Mouse (Mus musculus) embryonic facial prominence, embryonic 10.5 days (tissue): Measurements from ENCODE around the gene Mpig6b. TPM values are rescaled to one million over a fixed set of nuclear protein-coding genes. Genes with fewer than 3 reads are reported as not detected.

ENCODE experiments used
- DNase-seq: peaks from one replicate; pipeline ENCODE4 v3.0.0-alpha.2; 2017; ENCODE audit warnings: low spot score
- H3K27ac ChIP-seq: fragments of 300-500 bp; sonication (generic); replicated peaks from 2 replicates; pipeline ENCODE4 v1.5.1; 2016; ENCODE audit warnings: mild to moderate bottlenecking
- H3K27me3 ChIP-seq: fragments of 300-500 bp; sonication (generic); replicated peaks from 2 replicates; pipeline ENCODE4 v1.6.1; 2016; ENCODE audit warnings: low read depth, mild to moderate bottlenecking; ENCODE audit not compliant: poor library complexity, severe bottlenecking
- H3K36me3 ChIP-seq: fragments of 300-500 bp; sonication (generic); replicated peaks from 2 replicates; pipeline ENCODE4 v1.6.1; 2016; ENCODE audit warnings: mild to moderate bottlenecking, moderate library complexity
- H3K4me1 ChIP-seq: fragments of 300-500 bp; sonication (generic); 2 replicates; pipeline ENCODE4 v1.6.1; 2016
- H3K4me3 ChIP-seq: fragments of 300-500 bp; sonication (generic); 2 replicates; pipeline ENCODE4 v1.5.1; 2016; ENCODE audit warnings: mild to moderate bottlenecking, moderate library complexity
- H3K9me3 ChIP-seq: fragments of 300-500 bp; sonication (generic); 2 replicates; pipeline ENCODE4 v1.6.1; 2016; ENCODE audit warnings: mild to moderate bottlenecking
- WGBS: fragments of 180-500 bp; shearing (Covaris S2); methylation state at CpG from one replicate; pipeline ENCODE4 v1.1.7; 2016; 5-methylcytosine and 5-hydroxymethylcytosine counted together
- polyA plus RNA-seq: library from polyadenylated mRNA; unstranded; fragments of >200 nt; fragmentation: Nextera tagmentation; extraction: Ambion mirVana; gene quantifications from 2 replicates; pipeline ENCODE4 v1.2.1, GENCODE M21; 2016

Gene Mpig6b
- polyA plus RNA-seq, 1 experiment from 2014 or later: 0.93 TPM

GRCm38 (mm10) chr17:35064378-35064877 is 1.6 kb downstream of the Mpig6b start:
- peaks cover 47% of the 10 kb centered on the region for H3K4me1 ChIP-seq
- peaks cover 37% of the 10 kb centered on the region for H3K36me3 ChIP-seq
- no peak for DNase-seq
- peaks cover 65% of the 10 kb centered on the region for H3K27me3 ChIP-seq
- H3K9me3 ChIP-seq: no peaks in the 10 kb centered on the region
- peak overlapping the region; percentile 58 for H3K4me3 ChIP-seq
- WGBS: 31% methylated on average over 10 of the region's 10 CpGs
- H3K27ac ChIP-seq: peak overlapping the region; percentile 70; the same call in 1 of the 2 replicates

- 92% methylated on average over 3 of the region's 3 CpGs for WGBS
- peaks cover 37% of the 10 kb centered on the region for H3K36me3 ChIP-seq
- H3K27ac ChIP-seq: no peak overlapping the region
- peak overlapping the region; percentile 58; the same call in 1 of the 2 replicates for H3K4me3 ChIP-seq
- no peak for DNase-seq
- peaks cover 59% of the 10 kb centered on the region for H3K27me3 ChIP-seq
- H3K9me3 ChIP-seq: no peaks in the 10 kb centered on the region
- H3K4me1 ChIP-seq: peaks cover 51% of the 10 kb centered on the region
These were observed 2.5 kb downstream of the Mpig6b start for GRCm38 (mm10) chr17:35063466-35063865.

- peaks cover 59% of the 10 kb centered on the region for H3K36me3 ChIP-seq
- H3K27me3 ChIP-seq: peaks cover 38% of the 10 kb centered on the region
- WGBS: 80% methylated on average over 8 of the region's 8 CpGs
- no peak for DNase-seq
- H3K27ac ChIP-seq: no peak overlapping the region
- no peaks in the 10 kb centered on the region for H3K9me3 ChIP-seq
- H3K4me3 ChIP-seq: peak overlapping the region; percentile 89; the same call in 1 of the 2 replicates
- H3K4me1 ChIP-seq: peaks cover 59% of the 10 kb centered on the region
These were observed 4.7 kb downstream of the Mpig6b start for GRCm38 (mm10) chr17:35061299-35061698.

- 58% methylated on average over 22 of the region's 22 CpGs for WGBS
- Histone ChIP-seq H3K4me1 (peaks cover 56% of the 10 kb centered on the region), H3K4me3 (peak overlapping the region; percentile 89), H3K27me3 (peaks cover 33% of the 10 kb centered on the region), H3K36me3 (peaks cover 64% of the 10 kb centered on the region), H3K9me3 (no peaks in the 10 kb centered on the region), H3K27ac (no peak overlapping the region)
- DNase-seq: no peak
These were observed 5.2 kb downstream of the Mpig6b start for GRCm38 (mm10) chr17:35060737-35061297.

GRCm38 (mm10) chr17:35060071-35060470 is 5.9 kb downstream of the Mpig6b start:
- peak overlapping the region; percentile 89 for H3K4me3 ChIP-seq
- peaks cover 71% of the 10 kb centered on the region for H3K36me3 ChIP-seq
- H3K9me3 ChIP-seq: no peaks in the 10 kb centered on the region
- peak overlapping the region; percentile 98 for H3K27ac ChIP-seq
- H3K4me1 ChIP-seq: peaks cover 49% of the 10 kb centered on the region
- DNase-seq: no peak
- WGBS: 35% methylated on average over 14 of the region's 14 CpGs
- peaks cover 25% of the 10 kb centered on the region for H3K27me3 ChIP-seq

- Histone ChIP-seq H3K27ac (peak within 1 kb of the TSS; percentile 98), H3K4me1 (peaks cover 40% of the 10 kb centered on the region), H3K36me3 (peaks cover 80% of the 10 kb centered on the region), H3K4me3 (peak within 1 kb of the TSS; percentile 89), H3K27me3 (peaks cover 17% of the 10 kb centered on the region), H3K9me3 (no peaks in the 10 kb centered on the region)
- WGBS: under 1% methylated on average over 57 of the region's 57 CpGs
- DNase-seq: peak; percentile 97
These were observed 6.8 kb downstream of the Mpig6b start, which contains the start of gene Ddah2 for GRCm38 (mm10) chr17:35058911-35059892. Ddah2 (plus strand) TSS chr17:35059035.

GRCm38 (mm10) chr17:35058316-35058715 is 7.7 kb downstream of the Mpig6b start:
- H3K4me3 ChIP-seq: peak overlapping the region; percentile 89
- no peak for DNase-seq
- peak overlapping the region; percentile 98 for H3K27ac ChIP-seq
- no peaks in the 10 kb centered on the region for H3K9me3 ChIP-seq
- peaks cover 83% of the 10 kb centered on the region for H3K36me3 ChIP-seq
- H3K27me3 ChIP-seq: peaks cover 8% of the 10 kb centered on the region
- 70% methylated on average over 9 of the region's 9 CpGs for WGBS
- peaks cover 35% of the 10 kb centered on the region for H3K4me1 ChIP-seq

- H3K9me3 ChIP-seq: no peaks in the 10 kb centered on the region
- no peaks in the 10 kb centered on the region for H3K27me3 ChIP-seq
- H3K27ac ChIP-seq: no peak overlapping the region
- H3K4me3 ChIP-seq: 0 out of 2 replicates have a peak overlapping the region, but pooled peaks have one; percentile 1
- peaks cover 45% of the 10 kb centered on the region for H3K4me1 ChIP-seq
- no peak for DNase-seq
- WGBS: 82% methylated on average over 3 of the region's 3 CpGs
- H3K36me3 ChIP-seq: peaks cover 84% of the 10 kb centered on the region
These were observed 8.9 kb downstream of the Mpig6b start for GRCm38 (mm10) chr17:35057090-35057489.

GRCm38 (mm10) chr17:35055691-35056495 is 10.1 kb downstream of the Mpig6b start:
- Histone ChIP-seq H3K36me3 (peaks cover 77% of the 10 kb centered on the region), H3K4me3 (no peak overlapping the region), H3K9me3 (no peaks in the 10 kb centered on the region), H3K27ac (no peak overlapping the region), H3K27me3 (no peaks in the 10 kb centered on the region), H3K4me1 (peaks cover 48% of the 10 kb centered on the region)
- DNase-seq: no peak
- 92% methylated on average over 7 of the region's 7 CpGs for WGBS

GRCm38 (mm10) chr17:35052271-35052798 is 13.6 kb downstream of the Mpig6b start:
- Histone ChIP-seq H3K27me3 (no peaks in the 10 kb centered on the region), H3K27ac (peak overlapping the region; percentile 97), H3K9me3 (no peaks in the 10 kb centered on the region), H3K4me1 (peaks cover 55% of the 10 kb centered on the region), H3K36me3 (peaks cover 56% of the 10 kb centered on the region), H3K4me3 (peak overlapping the region; percentile 83)
- DNase-seq: no peak
- WGBS: 80% methylated on average over 12 of the region's 12 CpGs

GRCm38 (mm10) chr17:35051156-35052086 is 14.6 kb downstream of the Mpig6b start:
- peak overlapping the region; percentile 97 for H3K27ac ChIP-seq
- H3K9me3 ChIP-seq: no peaks in the 10 kb centered on the region
- peaks cover 47% of the 10 kb centered on the region for H3K36me3 ChIP-seq
- DNase-seq: peak; percentile 81
- no peaks in the 10 kb centered on the region for H3K27me3 ChIP-seq
- H3K4me1 ChIP-seq: peaks cover 64% of the 10 kb centered on the region
- WGBS: 1% methylated on average over 21 of the region's 21 CpGs
- H3K4me3 ChIP-seq: peak overlapping the region; percentile 83
